Mouse (Mus musculus): Measurements from ENCODE around the gene Gpr108.

The Gpr108 gene

GRCm38 (mm10) chr17:57209330-57209729, 38.9 kb downstream of the Gpr108 start:
- DNase-seq (ENCODE audit: low spot score) = no peak

GRCm38 (mm10) chr17:57207938-57208337, 40.3 kb downstream of the Gpr108 start:
- DNase-seq (ENCODE audit: low spot score) = no peak

GRCm38 (mm10) chr17:57201841-57202724, 46.2 kb downstream of the Gpr108 start:
- no peak for DNase-seq (ENCODE audit: low spot score)

DNA sequence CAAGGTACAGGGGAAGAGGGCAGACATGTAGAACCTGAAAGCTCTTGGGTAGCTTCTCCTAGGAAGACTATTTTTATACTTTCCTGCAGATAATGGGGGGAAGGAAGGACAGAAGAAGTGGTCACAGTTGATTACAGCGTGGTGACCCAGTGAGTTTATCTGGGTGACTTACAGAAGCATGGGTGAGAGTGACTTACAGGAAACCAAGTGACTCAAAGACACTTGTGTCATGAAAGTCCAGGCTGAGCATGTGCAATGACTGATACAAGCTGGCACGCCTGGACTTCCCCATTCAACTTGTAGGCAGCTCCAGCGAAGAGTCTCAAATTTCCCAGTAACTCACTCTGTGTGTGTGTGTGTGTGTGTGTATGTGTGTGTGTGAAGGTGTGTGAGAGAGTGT, 50.0 kb downstream of the Gpr108 start:
- DNase-seq (ENCODE audit: low spot score) = no peak

DNA sequence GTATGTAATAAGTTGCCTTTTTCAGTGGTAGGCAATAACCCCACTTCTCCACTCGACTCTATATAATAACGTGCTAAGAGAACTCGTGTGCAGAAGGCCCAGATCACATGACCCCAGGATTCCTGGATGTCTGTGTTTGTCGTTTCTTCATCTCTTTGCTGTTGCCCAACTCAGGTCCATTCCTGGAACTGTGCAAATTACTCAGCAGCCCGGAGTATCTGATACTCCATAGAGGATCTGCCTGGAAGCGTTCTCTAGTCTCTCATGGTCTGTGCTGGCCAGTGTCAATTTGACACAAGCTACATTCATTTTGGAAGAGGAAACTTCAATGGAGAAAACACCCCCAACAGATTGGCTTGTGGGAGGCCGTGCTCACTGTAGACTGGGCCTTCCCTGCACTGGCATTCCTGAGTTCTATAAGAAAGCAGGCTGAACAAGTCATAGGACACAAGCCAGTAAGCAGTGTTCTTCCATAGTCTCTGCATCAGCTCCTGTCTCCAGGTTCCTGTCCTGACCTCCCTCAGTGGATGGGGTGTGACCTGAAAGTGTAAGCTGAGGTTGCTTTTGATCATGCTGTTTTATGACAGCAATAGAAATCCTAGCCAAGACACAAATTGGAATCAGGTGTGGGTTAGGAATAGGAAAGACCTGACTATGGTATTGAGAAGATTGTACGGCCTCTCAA, 52.8 kb downstream of the Gpr108 start:
- DNase-seq (ENCODE audit: low spot score) = no peak

DNA sequence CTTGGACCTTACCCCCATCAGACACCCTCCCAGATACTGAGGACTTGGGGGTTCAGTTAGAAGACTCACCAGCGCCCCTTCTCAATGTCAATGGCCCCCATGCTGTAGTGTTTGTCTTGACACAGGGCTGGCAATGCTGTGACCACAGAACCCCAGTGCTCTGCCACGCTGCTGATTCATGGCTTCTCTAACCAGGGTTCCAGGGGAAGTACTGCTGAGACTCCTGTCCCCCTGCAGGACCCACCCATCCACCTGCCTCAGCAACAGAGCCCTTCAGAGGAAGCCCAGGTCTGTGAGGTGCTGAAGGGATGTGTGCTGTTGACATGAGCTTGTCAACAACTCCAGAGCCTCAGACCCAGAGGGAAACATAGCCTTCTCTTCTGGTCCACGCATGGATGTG, 53.5 kb downstream of the Gpr108 start:
- DNase-seq (ENCODE audit: low spot score) = no peak

DNA sequence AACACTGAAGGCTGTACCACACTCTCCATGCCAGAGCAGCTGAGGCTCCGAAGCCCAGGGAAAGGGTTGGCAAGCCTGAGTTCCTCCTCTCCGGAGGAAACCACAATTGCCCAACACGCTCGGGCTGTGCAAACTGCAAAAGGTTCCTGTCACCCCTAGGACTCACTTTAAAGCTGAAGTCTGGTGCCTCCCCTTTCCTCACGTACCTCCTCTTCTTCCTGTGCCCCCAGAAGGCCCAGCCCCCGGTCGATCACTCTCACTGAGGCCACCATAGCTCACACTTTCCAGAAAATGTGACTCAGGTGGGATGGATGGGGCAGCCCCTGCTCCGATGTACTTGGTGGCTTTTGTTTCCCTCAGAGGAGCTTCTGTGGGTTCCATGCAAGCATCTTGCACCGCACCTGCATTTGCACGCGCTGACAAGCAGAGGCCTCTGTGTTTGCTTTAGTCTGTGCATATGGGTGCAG, 54.2 kb downstream of the Gpr108 start, which contains the start of gene Tnfsf14:
Tnfsf14 (minus strand) TSS at position 137 of the 467 bp plus-strand sequence.
- DNase-seq (ENCODE audit: low spot score) = no peak

DNA sequence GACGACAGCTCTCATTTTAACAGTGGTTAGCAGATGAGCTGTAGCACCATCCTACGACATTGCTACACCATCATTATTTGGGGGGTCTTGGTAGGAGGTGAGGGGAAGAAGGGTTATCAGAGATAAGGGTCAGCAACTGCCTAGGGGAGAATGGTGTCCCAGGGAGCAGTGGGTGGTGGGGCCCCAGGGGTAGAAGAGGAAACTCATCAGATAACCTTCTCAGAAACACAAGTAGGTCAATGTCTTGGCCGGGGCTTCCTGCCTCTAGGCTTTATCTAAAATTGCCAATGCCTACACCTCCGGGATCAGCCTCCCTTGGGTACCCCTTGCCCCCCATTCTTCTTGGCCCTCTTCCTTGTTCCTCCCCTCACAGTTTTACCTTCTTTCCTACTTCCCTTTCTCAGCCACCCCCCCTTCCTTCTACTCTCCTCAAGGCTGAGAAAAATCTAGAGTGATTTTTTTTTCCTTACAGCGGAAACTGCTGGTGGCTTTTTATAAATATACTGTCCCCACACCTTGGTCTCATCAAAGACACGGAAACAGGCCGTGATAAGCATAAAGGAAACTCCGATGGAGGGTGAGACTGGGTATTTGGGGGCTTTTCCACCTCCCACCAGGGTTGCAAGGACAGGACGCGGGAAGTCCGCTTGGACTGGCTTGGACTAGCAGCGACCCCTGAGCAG, 59.6 kb downstream of the Gpr108 start:
- no peak for DNase-seq (ENCODE audit: low spot score)

DNA sequence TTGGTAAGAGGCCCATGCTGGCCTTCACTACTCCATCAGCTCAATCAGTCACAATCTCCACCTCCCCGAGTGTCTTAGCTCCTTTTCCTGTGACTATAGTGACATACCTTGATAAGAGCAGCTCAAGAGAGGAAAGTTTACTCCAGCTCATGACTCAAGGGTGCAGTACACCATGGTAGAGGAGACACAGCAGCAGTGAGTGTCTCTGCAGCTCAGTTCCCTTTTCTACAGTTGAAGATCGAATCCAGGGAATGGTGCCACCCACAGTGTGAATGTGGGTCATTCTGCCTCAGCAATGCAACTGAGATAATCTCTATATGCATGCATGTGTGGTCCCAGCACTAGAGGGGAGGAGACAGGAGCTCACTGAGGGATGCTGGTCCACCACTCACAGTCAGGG, 62.6 kb downstream of the Gpr108 start:
- no peak for DNase-seq (ENCODE audit: low spot score)

All from testis, postnatal 10 days (tissue).